Mouse (Mus musculus) adrenal gland, adult 10 weeks (tissue): ENCODE data around the gene Pygl. TPM values are rescaled to one million over a fixed set of nuclear protein-coding genes. Genes with fewer than 3 reads are reported as not detected.

Experiments
- polyA plus RNA-seq: library from polyadenylated mRNA; stranded (reverse); fragments of 350-450 nt; fragmentation: Illumina TruSeq; extraction: RNeasy Lipid Tissue Mini Kit (QIAGEN cat#74804); gene quantifications from one replicate; pipeline ENCODE4 v1.2.3, GENCODE M21; 2014; ENCODE audit warnings: low read depth, low replicate concordance

Pygl gene
- 45.1 TPM for polyA plus RNA-seq

GRCm38 (mm10) chr12:70231294-70231693, at the start of gene Pygl:
Pygl (minus strand) TSS chr12:70231488.

GRCm38 (mm10) chr12:70153842-70154241, 77.4 kb downstream of the Pygl start, which contains the start of gene Abhd12b:
Abhd12b (plus strand) TSS chr12:70154142.

Other genes with a start within 250 kb of the Pygl start
- gene Sav1, start 244.5 kb downstream of the Pygl start, polyA plus RNA-seq = 118 TPM
- 20.6 TPM for gene Nin, start 117.8 kb downstream of the Pygl start, polyA plus RNA-seq
- gene Abhd12b, start 77.3 kb downstream of the Pygl start, polyA plus RNA-seq = not detected
- 0.93 TPM for gene Trim9, start 116.1 kb upstream of the Pygl start, polyA plus RNA-seq
- 237 TPM for gene Tmx1, start 221.6 kb upstream of the Pygl start, polyA plus RNA-seq